Mouse (Mus musculus): ENCODE results near the gene Nlrp3. TPM values are rescaled to one million over a fixed set of nuclear protein-coding genes. Genes with fewer than 3 reads are reported as not detected.

Gene Nlrp3
- polyA plus RNA-seq, 1 experiment from 2014 or later = 0.74 TPM

DNA sequence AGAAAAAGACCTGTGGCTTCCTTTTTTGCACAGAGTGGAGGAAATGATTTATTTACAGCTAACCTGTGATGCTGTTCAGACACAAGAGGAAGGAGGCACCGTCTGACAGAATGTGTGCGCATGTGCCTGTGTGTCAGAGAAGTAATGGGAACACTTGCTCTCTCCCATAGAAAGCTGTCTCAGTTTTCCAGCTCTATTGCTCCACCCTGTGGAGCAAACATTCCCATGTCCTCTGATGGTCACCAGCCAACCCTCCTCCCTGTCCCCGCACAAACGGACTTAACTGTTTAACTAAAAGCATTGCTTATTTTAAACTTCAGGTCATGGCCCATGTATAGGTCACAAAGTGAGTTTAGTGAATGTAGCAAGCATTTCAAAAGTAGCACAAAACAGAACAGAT is 72.8 kb downstream of the Nlrp3 start:
- ATAC-seq (peak; percentile 75), DNase-seq (ENCODE audit: low spot score) (peak; percentile 91)
- H3K36me3 ChIP-seq (ENCODE audit: insufficient read depth, low read length) = no peaks in the 10 kb centered on the region
- TF ChIP-seq CTCF (IDR thresholded peaks at IDR 0.05) = peak; percentile 71
- TF ChIP-seq EP300 (IDR thresholded peaks at IDR 0.05) = peak; percentile 57; the same call in 1 of the 2 replicates
- no peaks in the 10 kb centered on the region for H3K9me3 ChIP-seq (ENCODE audit: low read length)
- H3K9ac ChIP-seq (replicated peaks; ENCODE audit: low read depth) = no peak overlapping the region
- no peak overlapping the region for H3K4me3 ChIP-seq (ENCODE audit: low read depth, low read length)
- WGBS = 21% methylated on average over 4 of the region's 4 CpGs
- H3K4me1 ChIP-seq (ENCODE audit: insufficient read depth, low read depth, low read length) = no peaks in the 10 kb centered on the region
- H3K27ac ChIP-seq (ENCODE audit: low read length) = no peak overlapping the region
- no peaks in the 10 kb centered on the region for H3K27me3 ChIP-seq (replicated peaks; ENCODE audit: insufficient read depth, low read length)
- no peak overlapping the region for H3K4me2 ChIP-seq (replicated peaks; ENCODE audit: low read depth, low read length)

Other genes with a start within 250 kb of the Nlrp3 start
- gene Wnt9a, start 234.6 kb upstream of the Nlrp3 start, polyA plus RNA-seq (2015; fragmentation: Nextera tagmentation; extraction: Ambion mirVana) = 9.7 and 10.5 TPM in 2 replicates
- gene Prss38, start 165.9 kb upstream of the Nlrp3 start, polyA plus RNA-seq (2015; fragmentation: Nextera tagmentation; extraction: Ambion mirVana) = not detected in 2 replicates
- gene Jmjd4, start 91.5 kb upstream of the Nlrp3 start, polyA plus RNA-seq (2015; fragmentation: Nextera tagmentation; extraction: Ambion mirVana) = 5.5 and 5.7 TPM in 2 replicates
- 54.0 and 56.7 TPM in 2 replicates for gene Snap47, start 90.4 kb upstream of the Nlrp3 start, polyA plus RNA-seq (2015; fragmentation: Nextera tagmentation; extraction: Ambion mirVana)
- gene Zfp867, start 69.1 kb upstream of the Nlrp3 start, polyA plus RNA-seq (2015; fragmentation: Nextera tagmentation; extraction: Ambion mirVana) = 7.3 and 7.4 TPM in 2 replicates
- gene Zkscan17, start 14.8 kb upstream of the Nlrp3 start, polyA plus RNA-seq (2015; fragmentation: Nextera tagmentation; extraction: Ambion mirVana) = 13.1 and 13.3 TPM in 2 replicates
- not detected in 2 replicates for gene Olfr222, start 34.7 kb downstream of the Nlrp3 start, polyA plus RNA-seq (2015; fragmentation: Nextera tagmentation; extraction: Ambion mirVana)
- not detected in 2 replicates for gene Olfr223, start 51.7 kb downstream of the Nlrp3 start, polyA plus RNA-seq (2015; fragmentation: Nextera tagmentation; extraction: Ambion mirVana)
- gene Mprip, start 119.7 kb downstream of the Nlrp3 start, polyA plus RNA-seq (2015; fragmentation: Nextera tagmentation; extraction: Ambion mirVana) = 88.0 and 114 TPM in 2 replicates
- 2.9 and 7.3 TPM in 2 replicates for gene Pld6, start 246.1 kb downstream of the Nlrp3 start, polyA plus RNA-seq (2015; fragmentation: Nextera tagmentation; extraction: Ambion mirVana)